Mouse (Mus musculus): ENCODE results near the gene Trex2.
"Not testable (repeated sequence)": the region's sequence is repeated elsewhere in the genome, so short reads cannot be mapped to it uniquely, and the experiment has no call there.

The Trex2 gene

GRCm38 (mm10) chrX:73430036-73430435, 5.1 kb downstream of the Trex2 start:
- in situ Hi-C loops (cut with MboI), result no loop called here

GRCm38 (mm10) chrX:73412767-73413166, 22.4 kb downstream of the Trex2 start:
- in situ Hi-C loops (cut with MboI), result no loop called here

- in situ Hi-C loops (cut with MboI), result no loop called here
These were observed 24.1 kb downstream of the Trex2 start, which contains the start of gene Zfp92 for GRCm38 (mm10) chrX:73410880-73411517. Zfp92 (plus strand) TSS chrX:73411096.

GRCm38 (mm10) chrX:73401616-73402015, 33.5 kb downstream of the Trex2 start:
- in situ Hi-C loops (cut with MboI), result no loop called here

GRCm38 (mm10) chrX:73400951-73401350, 34.2 kb downstream of the Trex2 start:
- in situ Hi-C loops (cut with MboI), result no loop called here

GRCm38 (mm10) chrX:73398636-73399035, 36.5 kb downstream of the Trex2 start, which contains the start of gene Gm18336:
Gm18336 (minus strand) TSS chrX:73398736.
- in situ Hi-C loops (cut with MboI), result not testable (repeated sequence)

- in situ Hi-C loops (cut with MboI), result no loop called here
These were observed 38.7 kb downstream of the Trex2 start for GRCm38 (mm10) chrX:73396446-73396845.

- in situ Hi-C loops (cut with MboI), result no loop called here
These were observed 43.7 kb downstream of the Trex2 start for GRCm38 (mm10) chrX:73391481-73391880.

- in situ Hi-C loops (cut with MboI), result no loop called here
These were observed 50.2 kb downstream of the Trex2 start for GRCm38 (mm10) chrX:73384924-73385323.

- in situ Hi-C loops (cut with MboI), result no loop called here
These were observed 50.7 kb downstream of the Trex2 start for GRCm38 (mm10) chrX:73384419-73384818.

All from mature B cell (primary cell).